Mouse (Mus musculus) heart, postnatal 0 days (tissue): ENCODE data around the gene Hao2.

Experiments used
- CTCF ChIP-seq: IDR thresholded peaks from 2 replicates; pipeline ENCODE4 v1.5.1; 2016; ENCODE audit warnings: antibody characterized with exemption, control low read depth, low read depth
- EP300 ChIP-seq: IDR thresholded peaks from 2 replicates; pipeline ENCODE4 v1.6.1; 2016; ENCODE audit warnings: antibody characterized with exemption, low read depth

GRCm38 (mm10) chr3:98897606-98898005, 4.6 kb upstream of the Hao2 start:
- TF ChIP-seq CTCF (no peak), EP300 (no peak)
